Mouse (Mus musculus): ENCODE measurements at regions not wholly inside any gene's neighbourhood (a gene's known extent, or its start where the extent isn't known, plus 50 kb on each side); places are given as distances from the start of the nearest gene placed in this dataset.

DNA sequence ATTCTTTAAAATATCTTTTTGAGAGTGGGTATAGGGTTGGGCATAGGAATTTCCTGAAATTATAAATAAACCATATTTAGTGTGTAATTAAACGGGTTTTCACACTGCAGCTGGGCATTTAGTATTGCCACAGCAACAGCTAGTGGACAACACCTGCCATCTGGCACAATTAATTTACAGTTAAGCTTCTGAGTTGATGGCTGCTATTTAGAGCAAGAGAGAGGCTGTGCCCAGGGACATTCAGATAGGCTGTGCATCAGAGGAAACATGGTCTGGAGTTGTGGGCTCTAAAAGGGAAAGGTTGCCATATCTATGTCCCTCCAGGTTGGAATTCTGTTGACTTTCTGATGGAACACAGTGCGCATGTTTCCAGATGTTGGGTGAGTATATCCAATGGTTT is 227.1 kb downstream of the Pth2r start:
- 81% methylated on average over 2 of the region's 2 CpGs for WGBS
- Histone ChIP-seq H3K4me3 (ENCODE audit: low read depth, low read length) (no peak overlapping the region), H3K4me2 (replicated peaks; ENCODE audit: low read depth, low read length) (no peak overlapping the region), H3K9me3 (ENCODE audit: low read length) (no peaks in the 10 kb centered on the region), H3K36me3 (ENCODE audit: insufficient read depth, low read length) (no peaks in the 10 kb centered on the region), H3K27ac (ENCODE audit: low read length) (no peak overlapping the region), H3K9ac (replicated peaks; ENCODE audit: low read depth) (no peak overlapping the region), H3K4me1 (ENCODE audit: insufficient read depth, low read depth, low read length) (no peaks in the 10 kb centered on the region), H3K27me3 (replicated peaks; ENCODE audit: insufficient read depth, low read length) (no peaks in the 10 kb centered on the region)
- TF ChIP-seq EP300 (IDR thresholded peaks at IDR 0.05) (no peak), CTCF (IDR thresholded peaks at IDR 0.05) (no peak)
- ATAC-seq (no peak), DNase-seq (ENCODE audit: low spot score) (no peak)

DNA sequence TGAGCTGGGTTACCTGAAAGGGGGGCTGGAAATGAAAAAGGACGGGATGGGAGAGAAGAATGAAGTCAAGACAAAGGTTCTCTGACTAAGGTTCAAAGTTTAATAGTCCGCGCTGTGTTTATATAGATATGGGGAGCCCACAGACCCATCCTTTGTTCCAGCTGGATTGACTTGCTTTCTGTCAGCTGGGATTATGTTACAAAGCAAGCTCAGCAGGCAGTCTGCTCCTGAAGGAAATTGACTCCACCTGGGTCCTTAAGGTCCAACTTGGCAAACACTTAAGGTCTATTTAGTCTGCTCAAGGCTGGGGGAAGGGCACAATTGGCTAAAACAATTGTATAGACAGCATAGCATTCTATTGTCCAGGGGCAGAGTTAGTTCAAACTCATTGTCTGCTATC is 253.8 kb downstream of the Pth2r start:
- H3K36me3 ChIP-seq (ENCODE audit: insufficient read depth, low read length), result no peaks in the 10 kb centered on the region
- no peaks in the 10 kb centered on the region for H3K9me3 ChIP-seq (ENCODE audit: low read length)
- H3K4me3 ChIP-seq (ENCODE audit: low read depth, low read length), result no peak overlapping the region
- no peak overlapping the region for H3K9ac ChIP-seq (replicated peaks; ENCODE audit: low read depth)
- no peaks in the 10 kb centered on the region for H3K27me3 ChIP-seq (replicated peaks; ENCODE audit: insufficient read depth, low read length)
- H3K4me1 ChIP-seq (ENCODE audit: insufficient read depth, low read depth, low read length), result no peaks in the 10 kb centered on the region
- no peak for TF ChIP-seq EP300 (IDR thresholded peaks at IDR 0.05)
- TF ChIP-seq CTCF (IDR thresholded peaks at IDR 0.05), result no peak
- no peak overlapping the region for H3K27ac ChIP-seq (ENCODE audit: low read length)
- DNase-seq (ENCODE audit: low spot score) (peak; percentile 26), ATAC-seq (no peak)
- no peak overlapping the region for H3K4me2 ChIP-seq (replicated peaks; ENCODE audit: low read depth, low read length)
- 45% methylated on average over 3 of the region's 3 CpGs for WGBS

DNA sequence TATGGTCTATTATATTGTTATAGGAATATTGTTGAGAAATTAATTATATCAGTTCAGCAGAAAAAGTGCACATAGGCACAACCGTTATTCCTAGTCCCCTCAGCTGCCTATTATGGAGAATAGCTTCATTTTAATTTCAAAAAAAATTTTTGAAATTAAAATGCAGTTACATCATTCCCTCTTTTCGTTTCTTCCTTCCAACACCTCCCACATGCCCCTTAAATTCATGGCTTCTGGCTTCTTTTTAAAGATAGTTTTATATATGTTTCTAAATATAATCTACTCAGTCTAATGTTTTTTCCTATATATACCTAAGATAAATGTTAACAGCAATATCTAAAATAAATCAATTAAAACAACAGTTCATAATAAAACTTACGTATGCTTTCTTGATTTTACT is 256.7 kb downstream of the Pth2r start:
- no peak overlapping the region for H3K9ac ChIP-seq (replicated peaks; ENCODE audit: low read depth)
- H3K36me3 ChIP-seq (ENCODE audit: insufficient read depth, low read length), result no peaks in the 10 kb centered on the region
- no peaks in the 10 kb centered on the region for H3K9me3 ChIP-seq (ENCODE audit: low read length)
- ATAC-seq (no peak), DNase-seq (ENCODE audit: low spot score) (no peak)
- no peak overlapping the region for H3K4me3 ChIP-seq (ENCODE audit: low read depth, low read length)
- TF ChIP-seq CTCF (IDR thresholded peaks at IDR 0.05) (no peak), EP300 (IDR thresholded peaks at IDR 0.05) (no peak)
- no peaks in the 10 kb centered on the region for H3K27me3 ChIP-seq (replicated peaks; ENCODE audit: insufficient read depth, low read length)
- whole genome bisulfite sequencing, result 75% methylated on average over 3 of the region's 3 CpGs
- no peaks in the 10 kb centered on the region for H3K4me1 ChIP-seq (ENCODE audit: insufficient read depth, low read depth, low read length)
- H3K27ac ChIP-seq (ENCODE audit: low read length), result no peak overlapping the region
- H3K4me2 ChIP-seq (replicated peaks; ENCODE audit: low read depth, low read length), result no peak overlapping the region

DNA sequence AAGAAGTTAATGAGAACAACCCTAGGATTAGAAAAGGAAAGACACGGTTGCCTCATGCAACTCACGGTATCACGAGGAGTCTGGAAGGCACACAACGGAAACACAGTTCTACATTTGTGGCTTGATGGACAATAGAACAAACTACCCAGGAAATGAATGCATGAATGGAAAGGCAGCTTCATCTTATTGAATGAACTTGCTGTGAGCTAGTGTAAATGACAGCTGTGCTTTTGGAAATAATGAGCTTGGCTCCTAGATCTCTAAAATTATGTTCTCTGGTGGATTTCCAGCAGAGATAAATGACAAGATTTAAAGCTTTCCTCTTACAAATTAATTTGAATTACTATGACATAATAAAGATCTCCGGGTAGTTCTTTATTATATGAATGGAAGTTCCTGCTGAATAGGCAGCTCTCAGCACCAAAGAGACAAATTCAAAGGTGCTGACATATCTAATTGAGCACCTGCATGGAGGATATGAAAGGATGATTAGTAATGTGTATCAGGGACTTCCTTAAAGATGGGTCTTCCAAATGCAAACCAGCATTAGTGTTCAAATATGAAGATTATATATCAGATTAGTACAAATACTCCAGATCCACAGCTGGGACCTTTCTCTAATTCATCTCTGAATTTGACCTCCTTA is 262.5 kb downstream of the Pth2r start:
- Histone ChIP-seq H3K27me3 (replicated peaks; ENCODE audit: insufficient read depth, low read length) (no peaks in the 10 kb centered on the region), H3K9ac (replicated peaks; ENCODE audit: low read depth) (no peak overlapping the region), H3K9me3 (ENCODE audit: low read length) (no peaks in the 10 kb centered on the region), H3K4me1 (ENCODE audit: insufficient read depth, low read depth, low read length) (no peaks in the 10 kb centered on the region), H3K36me3 (ENCODE audit: insufficient read depth, low read length) (no peaks in the 10 kb centered on the region), H3K4me3 (ENCODE audit: low read depth, low read length) (no peak overlapping the region), H3K4me2 (replicated peaks; ENCODE audit: low read depth, low read length) (no peak overlapping the region), H3K27ac (ENCODE audit: low read length) (no peak overlapping the region)
- TF ChIP-seq EP300 (IDR thresholded peaks at IDR 0.05), result no peak
- no peak for TF ChIP-seq CTCF (IDR thresholded peaks at IDR 0.05)
- ATAC-seq (no peak), DNase-seq (ENCODE audit: low spot score) (no peak)
- 83% methylated on average over 5 of the region's 5 CpGs for WGBS

DNA sequence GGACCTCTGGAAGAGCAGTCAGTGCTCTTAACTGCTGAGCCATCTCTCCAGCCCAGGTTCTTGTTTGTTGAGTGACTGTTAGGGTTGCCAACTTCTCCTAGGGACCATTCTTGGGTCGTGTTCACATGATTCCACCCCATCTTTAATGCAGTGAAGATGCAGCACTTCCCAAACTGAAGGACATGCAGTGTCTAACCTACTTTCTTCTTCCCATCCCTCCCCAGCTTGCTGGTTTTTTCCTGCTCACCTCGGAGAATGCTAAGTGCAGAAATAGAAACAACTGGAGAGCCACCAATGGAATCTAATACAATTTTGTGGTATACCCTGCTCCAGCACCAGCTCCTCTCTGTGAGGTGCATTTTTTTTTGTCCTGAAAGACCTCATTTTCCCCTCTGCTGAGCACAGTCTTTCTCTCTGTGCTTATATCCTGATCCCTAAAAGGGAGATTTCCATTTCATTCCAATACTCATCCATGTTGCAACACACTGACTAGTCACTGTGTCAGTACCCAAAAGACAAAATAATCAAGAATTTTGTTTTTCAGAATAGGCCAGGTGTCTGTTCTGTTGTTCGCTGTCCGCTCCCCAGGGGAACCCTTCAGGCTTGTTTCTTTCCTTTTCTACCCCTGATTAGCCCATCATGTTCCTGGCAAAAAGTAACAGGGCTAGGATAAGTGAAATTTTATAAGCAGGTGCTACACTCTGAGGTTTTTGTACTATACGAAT is 263.6 kb downstream of the Pth2r start:
- ATAC-seq, result no peak
- H3K9ac ChIP-seq (replicated peaks; ENCODE audit: low read depth), result no peak overlapping the region
- TF ChIP-seq CTCF (IDR thresholded peaks at IDR 0.05), result no peak
- no peak for TF ChIP-seq EP300 (IDR thresholded peaks at IDR 0.05)

DNA sequence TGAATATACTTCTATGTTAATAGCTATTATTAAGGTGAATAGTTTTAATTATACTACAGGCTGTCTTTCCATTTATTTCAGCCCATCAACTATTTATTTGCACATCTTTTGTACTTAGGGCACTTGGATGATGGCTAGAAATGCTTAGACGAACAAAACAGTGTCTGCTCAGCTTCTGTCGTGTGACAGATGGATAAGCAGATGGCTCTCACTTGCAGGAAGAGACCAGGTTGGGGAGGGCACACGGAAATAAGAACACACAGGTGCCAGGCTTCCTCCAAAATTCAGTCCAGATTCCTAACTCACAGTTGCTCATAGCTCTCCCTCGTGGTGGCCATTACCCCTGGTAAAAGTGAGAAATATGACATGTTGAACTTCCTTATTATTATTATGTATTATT is 267.0 kb downstream of the Pth2r start:
- no peaks in the 10 kb centered on the region for H3K27me3 ChIP-seq (replicated peaks; ENCODE audit: insufficient read depth, low read length)
- TF ChIP-seq CTCF (IDR thresholded peaks at IDR 0.05) (no peak), EP300 (IDR thresholded peaks at IDR 0.05) (no peak)
- no peak overlapping the region for H3K4me3 ChIP-seq (ENCODE audit: low read depth, low read length)
- H3K27ac ChIP-seq (ENCODE audit: low read length), result no peak overlapping the region
- ATAC-seq (no peak), DNase-seq (ENCODE audit: low spot score) (no peak)
- H3K4me2 ChIP-seq (replicated peaks; ENCODE audit: low read depth, low read length), result no peak overlapping the region
- H3K4me1 ChIP-seq (ENCODE audit: insufficient read depth, low read depth, low read length), result no peaks in the 10 kb centered on the region
- H3K9ac ChIP-seq (replicated peaks; ENCODE audit: low read depth), result no peak overlapping the region
- no peaks in the 10 kb centered on the region for H3K36me3 ChIP-seq (ENCODE audit: insufficient read depth, low read length)
- WGBS, result 69% methylated on average over 4 of the region's 4 CpGs
- no peaks in the 10 kb centered on the region for H3K9me3 ChIP-seq (ENCODE audit: low read length)

More for the DNA sequence above, 263.6 kb downstream of the Pth2r start:
- Histone ChIP-seq H3K4me2 (replicated peaks; ENCODE audit: low read depth, low read length) (no peak overlapping the region), H3K4me3 (ENCODE audit: low read depth, low read length) (no peak overlapping the region), H3K27me3 (replicated peaks; ENCODE audit: insufficient read depth, low read length) (no peaks in the 10 kb centered on the region), H3K36me3 (ENCODE audit: insufficient read depth, low read length) (no peaks in the 10 kb centered on the region), H3K9me3 (ENCODE audit: low read length) (no peaks in the 10 kb centered on the region), H3K27ac (ENCODE audit: low read length) (no peak overlapping the region), H3K4me1 (ENCODE audit: insufficient read depth, low read depth, low read length) (no peaks in the 10 kb centered on the region)
- 67% methylated on average over 5 of the region's 5 CpGs for WGBS
- DNase-seq (ENCODE audit: low spot score), result no peak
